Mouse (Mus musculus): ENCODE data around the gene Cryzl1.
A peak's percentile ranks its signal among the peaks of the same experiment; 100 is the strongest.

Gene Cryzl1

DNA sequence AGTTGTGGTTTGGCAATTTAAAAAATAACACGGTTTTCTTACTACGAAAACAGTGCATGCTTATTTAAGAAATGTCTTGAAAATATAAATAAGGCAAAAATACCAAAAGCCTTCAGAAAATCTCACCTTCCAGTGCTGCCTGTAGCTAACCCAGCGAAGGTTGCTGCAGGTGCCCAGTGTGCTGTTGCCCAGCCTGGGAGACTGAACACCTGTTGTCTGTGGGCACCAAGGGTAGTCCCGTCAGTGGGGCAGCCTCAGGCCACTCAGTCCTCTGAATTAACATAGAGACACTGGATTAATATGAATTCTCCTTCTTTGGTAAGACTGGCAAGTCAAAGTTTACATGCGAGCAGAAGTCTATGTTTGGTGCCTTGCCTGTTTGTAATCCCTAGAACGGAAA, 9.7 kb upstream of the Cryzl1 start:
- DNase-seq, result no peak

- no peak for DNase-seq
Observed at GRCm38 (mm10) chr16:91736046-91736816, 7.5 kb upstream of the Cryzl1 start.

- DNase-seq, result no peak
Observed at GRCm38 (mm10) chr16:91734771-91735170, 6.0 kb upstream of the Cryzl1 start.

- no peak for DNase-seq
Observed at GRCm38 (mm10) chr16:91732816-91733215, 4.0 kb upstream of the Cryzl1 start.

GRCm38 (mm10) chr16:91730446-91730845, 1.7 kb upstream of the Cryzl1 start:
- DNase-seq, result no peak

GRCm38 (mm10) chr16:91729821-91730441, 1.2 kb upstream of the Cryzl1 start:
- peak; percentile 62 for DNase-seq

- peak; percentile 100 for DNase-seq
Observed at GRCm38 (mm10) chr16:91729066-91729482, 299 bp upstream of the Cryzl1 start, which contains the start of gene Itsn1. Gene Itsn1, plus strand, starts transcription at chr16:91729281.

GRCm38 (mm10) chr16:91727433-91727832, 1.3 kb downstream of the Cryzl1 start:
- DNase-seq, result no peak

DNA sequence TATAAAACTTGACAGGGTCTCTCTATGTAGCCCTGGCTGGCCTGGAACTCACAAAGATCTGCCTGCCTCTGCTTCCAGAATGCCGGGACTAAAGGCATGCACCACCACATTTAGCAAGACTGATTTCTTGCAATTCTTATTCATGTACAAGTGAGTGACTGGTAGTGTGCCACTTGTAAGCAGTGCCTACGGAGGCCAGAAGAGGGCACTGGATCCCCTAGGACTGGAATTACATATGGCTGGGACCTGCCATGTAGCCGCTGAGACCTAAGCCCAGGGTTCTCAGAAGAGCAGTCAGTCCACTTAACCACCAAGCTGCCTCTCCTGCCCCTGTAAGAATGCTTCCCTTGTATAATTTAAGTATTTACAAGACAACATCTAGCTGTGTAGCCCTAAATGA, 4.5 kb downstream of the Cryzl1 start:
- peak; percentile 69 for DNase-seq

GRCm38 (mm10) chr16:91717399-91717798, 11.4 kb downstream of the Cryzl1 start:
- no peak for DNase-seq

- no peak for DNase-seq
Observed at GRCm38 (mm10) chr16:91716927-91717349, 11.8 kb downstream of the Cryzl1 start.

DNA sequence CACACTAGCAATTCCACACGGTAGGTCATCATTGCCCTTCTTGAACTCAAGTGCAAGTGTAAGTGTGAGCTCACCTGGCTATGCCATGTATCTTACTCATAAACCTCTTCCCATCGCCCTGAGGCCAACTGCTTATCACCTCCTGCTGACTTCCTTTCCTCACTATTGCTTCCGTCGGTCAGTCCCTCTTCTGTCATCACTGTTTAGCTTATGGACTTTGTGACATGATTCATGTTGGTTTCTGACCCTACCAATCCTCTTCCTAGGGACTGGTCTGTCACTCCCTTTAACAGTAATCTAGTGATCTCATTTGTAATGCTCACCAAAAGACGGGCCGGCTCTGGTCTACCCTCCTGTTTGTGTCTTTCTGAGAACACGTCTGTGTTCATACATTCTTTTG, 18.5 kb downstream of the Cryzl1 start:
- DNase-seq, result no peak

DNA sequence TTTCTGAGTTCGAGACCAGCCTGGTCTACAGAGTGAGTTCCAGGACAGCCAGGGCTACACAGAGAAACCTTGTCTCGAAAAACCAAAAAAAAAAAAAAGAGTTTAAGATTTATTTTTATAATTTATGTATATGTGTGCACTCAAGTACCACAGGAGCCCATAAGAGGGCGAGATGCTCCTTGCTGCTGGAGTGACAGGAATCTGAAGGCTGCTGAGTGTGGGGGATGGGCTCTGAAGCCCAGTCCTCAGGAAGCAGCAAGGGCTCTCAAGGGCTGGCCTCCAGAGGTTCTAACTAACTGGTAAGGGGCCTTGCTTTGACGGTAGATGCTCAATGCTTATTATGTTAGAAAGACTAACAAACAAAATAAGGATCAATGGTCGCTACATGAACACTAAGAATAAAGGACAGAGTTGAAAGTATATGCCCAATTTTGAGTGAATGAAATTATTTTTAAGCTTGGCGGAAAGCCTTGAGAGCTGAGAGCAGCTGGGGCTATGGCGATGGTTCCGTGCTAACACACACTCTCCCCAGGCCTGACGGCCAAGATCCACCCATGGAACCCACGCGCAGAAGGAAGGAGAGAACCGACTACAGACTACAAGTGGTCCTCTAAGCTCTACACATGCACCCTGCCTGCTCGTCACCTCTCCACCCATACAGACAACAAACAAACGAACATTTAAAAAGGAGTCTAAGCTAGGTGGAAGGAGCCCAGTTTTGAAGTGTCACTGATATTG, 24.0 kb downstream of the Cryzl1 start:
- peak; percentile 33 for DNase-seq

- DNase-seq, result no peak
Observed at GRCm38 (mm10) chr16:91702771-91703188, 26.0 kb downstream of the Cryzl1 start.

DNA sequence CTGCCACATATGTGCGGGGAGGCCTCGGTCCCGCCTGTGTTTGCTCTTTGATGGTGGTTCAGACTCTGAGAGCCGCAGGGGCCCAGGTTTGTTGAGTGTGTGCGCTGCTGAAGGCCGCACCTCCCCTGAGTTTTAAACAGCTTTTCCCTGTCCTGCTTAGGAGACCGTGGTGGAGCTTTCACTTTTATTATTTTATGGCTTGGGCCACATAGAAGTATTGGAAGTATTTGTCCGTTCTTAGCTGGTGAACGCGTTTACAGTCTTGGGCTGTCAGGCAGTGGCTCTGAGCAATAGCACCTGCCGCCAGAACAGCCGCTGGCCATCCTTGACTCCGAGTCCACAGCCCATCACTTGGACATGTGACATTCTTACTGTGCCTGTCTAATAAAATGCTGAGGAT, 26.9 kb downstream of the Cryzl1 start:
- no peak for DNase-seq

- DNase-seq, result no peak
Observed at GRCm38 (mm10) chr16:91698995-91699394, 29.8 kb downstream of the Cryzl1 start.

DNA sequence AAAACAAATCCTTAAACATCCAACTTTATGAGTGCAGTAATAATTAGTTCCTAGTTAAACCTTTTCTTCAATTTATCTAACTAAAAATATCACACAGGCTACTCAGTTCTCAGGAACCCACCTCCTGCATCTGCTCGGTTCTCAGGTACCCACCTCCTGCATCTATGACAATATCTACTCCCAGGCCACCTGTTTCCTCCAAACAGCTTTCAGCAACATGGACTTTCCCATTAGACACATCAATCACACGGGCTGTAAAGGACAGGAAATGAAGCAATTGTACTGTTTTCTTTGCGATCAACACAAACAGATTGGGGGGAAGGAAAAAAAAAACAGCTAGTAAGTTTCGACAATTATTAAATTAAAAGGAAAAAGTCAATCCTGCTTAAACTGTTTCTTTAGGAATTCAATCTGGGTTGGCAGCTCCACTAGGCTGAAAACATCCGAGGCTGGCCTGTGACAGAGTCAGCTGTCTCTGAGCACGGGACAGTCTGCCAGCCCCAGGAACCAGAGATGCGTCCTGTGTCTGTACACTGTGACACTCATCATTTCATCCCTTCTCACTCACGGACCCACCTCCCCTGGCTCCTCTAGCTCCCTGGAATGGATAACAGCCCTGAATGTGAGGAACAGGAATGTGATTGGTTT, 33.5 kb downstream of the Cryzl1 start:
- DNase-seq, result peak; percentile 9

DNA sequence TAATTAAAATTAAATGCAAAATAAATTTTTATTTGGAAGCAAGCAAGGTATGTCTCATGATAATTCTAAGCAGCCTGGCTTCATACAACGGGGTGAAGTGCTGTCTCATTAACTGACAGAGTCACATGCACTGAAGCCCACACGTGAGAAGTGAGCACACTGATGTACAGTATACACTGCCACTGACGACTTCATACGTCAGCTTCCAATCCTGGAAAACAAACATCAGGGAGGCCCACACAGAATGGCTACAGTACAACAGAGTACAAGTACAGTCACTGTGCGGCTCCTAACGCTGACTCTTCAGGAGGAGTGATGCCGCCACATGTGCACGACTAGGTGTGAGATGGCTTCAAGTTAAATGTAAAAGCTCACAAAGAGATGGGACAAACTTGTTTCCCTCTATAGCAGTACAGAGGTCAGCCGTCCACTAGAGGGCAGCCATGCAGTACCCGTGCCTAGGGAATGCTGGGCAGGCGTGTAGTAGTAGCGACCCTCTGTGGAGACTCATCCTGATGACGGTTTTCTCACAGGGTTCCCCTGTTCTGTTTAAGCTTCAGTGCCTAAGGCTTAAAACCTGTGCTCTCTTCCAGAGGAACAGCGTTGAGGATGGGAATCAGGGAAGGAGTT, 34.2 kb downstream of the Cryzl1 start:
- peak; percentile 89 for DNase-seq

- no peak for DNase-seq
Observed at GRCm38 (mm10) chr16:91689791-91690190, 39.0 kb downstream of the Cryzl1 start.

DNA sequence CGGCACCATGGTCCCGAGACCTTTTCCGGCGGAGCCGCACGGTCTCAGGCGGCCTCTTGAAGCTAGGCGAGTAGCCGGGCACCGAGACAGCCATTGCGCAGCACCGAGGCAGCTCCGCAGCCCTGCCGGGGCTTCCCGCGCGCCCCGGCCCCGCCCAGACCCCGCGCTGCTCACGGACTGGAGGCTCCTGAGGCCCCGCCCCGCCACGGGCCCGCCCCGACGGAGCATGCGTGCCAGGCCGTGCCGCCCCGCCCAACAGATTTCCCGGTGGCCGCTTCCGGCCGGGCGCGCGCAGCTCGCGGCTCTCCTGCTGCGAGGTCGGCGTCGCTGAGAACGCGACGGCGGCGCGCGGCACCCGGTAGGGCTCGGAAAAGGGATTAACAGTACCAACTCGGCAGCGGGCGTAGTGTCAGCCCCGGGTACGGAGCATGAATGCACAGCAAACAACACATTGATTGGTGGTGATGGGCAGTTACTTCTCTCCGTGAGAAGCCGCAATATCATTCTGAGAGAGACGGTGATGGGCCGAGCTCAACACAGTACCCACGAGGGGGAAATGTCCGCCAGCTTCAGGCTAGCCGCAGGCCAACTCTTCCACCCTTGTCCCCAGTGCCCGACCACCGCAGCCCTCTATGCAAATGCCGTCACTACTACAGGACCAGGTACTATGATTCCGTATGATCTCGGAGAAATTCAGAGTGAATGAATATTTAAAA, 40.0 kb downstream of the Cryzl1 start, which contains the start of gene Donson:
Gene Donson, minus strand, starts transcription at position 152 of the 716 bp plus-strand sequence.
- DNase-seq, result peak; percentile 95

DNA sequence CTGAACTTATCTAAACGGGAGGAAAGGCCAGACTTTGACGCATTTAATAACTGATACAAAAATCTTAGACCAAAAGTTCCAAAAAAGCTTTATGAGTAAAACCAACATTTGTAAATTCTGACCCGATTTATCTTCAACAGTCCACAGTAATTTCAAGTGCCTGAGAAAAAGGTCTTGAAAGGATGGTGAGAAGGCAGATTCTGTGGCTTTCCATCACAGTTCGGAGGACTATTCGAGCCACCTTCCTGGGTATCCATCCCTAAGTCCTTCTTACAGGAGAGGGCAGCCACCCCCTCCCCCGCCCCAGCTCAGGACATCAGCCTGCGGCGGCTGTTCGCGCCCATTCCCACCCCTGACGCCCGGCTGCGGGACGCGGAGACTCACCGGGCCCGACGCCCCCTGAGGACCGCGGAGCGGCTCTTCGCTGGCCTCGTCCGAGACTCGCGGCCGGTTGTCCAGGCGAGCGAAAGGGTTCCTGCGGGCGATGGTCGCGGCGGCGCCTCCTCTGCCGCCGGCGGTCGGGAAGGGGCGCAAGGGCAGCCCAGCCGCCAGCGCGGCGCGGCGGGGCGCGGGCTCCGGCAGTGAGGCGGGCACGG, 40.7 kb downstream of the Cryzl1 start:
- DNase-seq, result no peak

Measured in retina, postnatal 1 day (tissue).